Mouse (Mus musculus) cerebellum, adult 9-11 months (tissue): ENCODE data around the gene Ago1.

Source experiments
- DNase-seq: peaks from one replicate; pipeline ENCODE4 v3.0.0; 2022

Gene Ago1

GRCm38 (mm10) chr4:126468285-126468901, at the start of gene Ago1:
TSS of gene Ago1 (minus strand) at chr4:126468583.
- DNase-seq = peak; percentile 96

GRCm38 (mm10) chr4:126512308-126513066, 44.1 kb upstream of the Ago1 start:
- DNase-seq = no peak

DNA sequence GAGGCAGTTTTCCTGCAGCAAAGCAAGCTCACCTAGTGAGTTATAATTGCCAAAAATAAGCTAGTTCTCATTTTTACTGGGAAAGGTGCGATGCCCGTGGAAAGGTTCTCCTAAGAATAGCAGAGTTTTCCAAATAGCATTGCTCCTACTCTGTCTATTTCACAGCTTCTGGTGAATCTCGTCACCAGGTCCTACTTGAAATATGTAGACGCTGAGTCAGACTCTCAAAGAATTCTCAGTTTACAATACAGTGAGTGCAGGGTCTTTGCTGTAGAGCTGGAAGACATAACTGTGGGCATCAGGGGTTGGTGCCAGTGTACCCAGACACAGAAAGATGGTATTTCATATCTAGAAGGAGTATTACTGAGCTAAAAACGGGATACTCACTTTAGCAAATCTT, 42.6 kb upstream of the Ago1 start:
- no peak for DNase-seq

DNA sequence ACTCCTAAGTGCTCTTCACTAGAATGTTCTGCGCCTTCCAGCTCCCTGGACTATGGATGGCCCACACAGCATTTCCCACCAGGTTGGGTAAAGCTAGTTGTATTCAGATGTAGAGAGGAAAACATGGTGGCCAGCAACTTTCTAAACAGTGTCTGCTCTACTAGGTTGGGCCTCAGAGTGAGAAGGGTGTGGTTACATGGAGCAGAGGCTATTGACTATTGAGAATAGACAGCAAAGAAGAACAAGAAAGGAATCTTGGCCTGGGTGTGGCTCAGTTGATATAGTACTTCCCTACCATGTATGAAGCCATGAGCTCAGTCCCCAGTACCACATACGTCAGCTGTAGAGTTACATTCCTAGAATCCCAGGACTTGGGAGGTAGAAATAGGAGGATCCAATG, 40.7 kb upstream of the Ago1 start:
- DNase-seq = no peak

- no peak for DNase-seq
Observed at GRCm38 (mm10) chr4:126508110-126508899, 39.9 kb upstream of the Ago1 start.

DNA sequence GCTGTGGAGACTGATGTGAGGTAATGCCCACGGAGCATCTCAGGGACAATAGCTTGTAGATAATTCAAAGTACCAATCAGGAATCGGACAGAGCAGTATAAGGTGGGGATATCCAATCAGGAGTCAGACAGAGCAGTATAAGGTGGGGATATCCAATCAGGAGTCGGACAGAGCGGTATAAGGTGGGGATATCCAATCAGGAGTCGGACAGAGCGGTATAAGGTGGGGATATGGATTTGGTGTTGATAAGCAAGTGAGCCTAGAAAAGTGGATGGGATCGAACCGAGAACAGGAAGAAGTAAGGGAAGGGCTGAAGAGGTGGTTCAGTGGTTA, 34.6 kb upstream of the Ago1 start:
- no peak for DNase-seq

GRCm38 (mm10) chr4:126502141-126502976, 34.0 kb upstream of the Ago1 start:
- DNase-seq = no peak

- DNase-seq = no peak
Observed at GRCm38 (mm10) chr4:126498601-126499000, 30.2 kb upstream of the Ago1 start.

- DNase-seq = no peak
Observed at GRCm38 (mm10) chr4:126496963-126497362, 28.6 kb upstream of the Ago1 start.

- DNase-seq = no peak
Observed at GRCm38 (mm10) chr4:126495942-126496790, 27.8 kb upstream of the Ago1 start.

GRCm38 (mm10) chr4:126495453-126495852, 27.1 kb upstream of the Ago1 start:
- DNase-seq = no peak

DNA sequence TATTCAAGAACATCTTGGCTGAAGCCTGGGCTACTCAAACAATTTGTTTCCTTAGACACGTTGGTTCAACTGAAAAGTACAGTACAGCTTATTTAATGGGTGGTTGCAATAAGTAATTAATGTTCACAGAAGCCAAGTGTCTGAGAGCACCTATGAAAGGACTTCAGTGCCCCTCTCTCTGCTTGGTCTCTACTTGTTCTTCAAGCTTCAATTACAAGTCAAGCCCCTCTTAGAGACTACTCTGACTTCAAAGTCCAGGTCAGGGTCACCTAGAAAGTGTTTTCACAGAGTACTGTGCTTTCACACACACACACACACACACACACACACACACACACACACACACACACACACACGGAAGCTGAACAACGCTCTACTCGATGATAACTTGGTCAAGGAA, 25.0 kb upstream of the Ago1 start:
- DNase-seq = no peak

GRCm38 (mm10) chr4:126491977-126492376, 23.6 kb upstream of the Ago1 start:
- no peak for DNase-seq

DNA sequence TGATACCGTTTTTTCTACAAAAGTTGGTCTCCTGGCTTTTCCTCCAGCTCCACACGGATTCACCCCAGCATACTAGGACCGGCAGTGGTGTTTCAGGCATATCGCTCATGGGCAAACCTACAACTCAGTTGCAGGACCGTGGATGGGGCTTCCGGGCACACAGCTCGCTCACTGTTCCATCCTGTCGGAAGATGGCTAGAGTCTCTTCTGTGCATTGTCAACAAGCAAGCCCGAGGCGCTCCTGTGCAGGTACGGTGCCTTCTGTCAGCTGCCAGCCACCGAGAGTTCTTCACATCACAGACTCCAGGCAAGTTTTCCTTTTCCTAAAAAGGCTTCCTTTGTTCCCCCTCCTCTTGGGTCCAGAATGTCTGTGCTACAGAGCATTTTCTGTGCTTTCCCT, 22.3 kb upstream of the Ago1 start:
- no peak for DNase-seq

- no peak for DNase-seq
Observed at GRCm38 (mm10) chr4:126489811-126490210, 21.4 kb upstream of the Ago1 start.

DNA sequence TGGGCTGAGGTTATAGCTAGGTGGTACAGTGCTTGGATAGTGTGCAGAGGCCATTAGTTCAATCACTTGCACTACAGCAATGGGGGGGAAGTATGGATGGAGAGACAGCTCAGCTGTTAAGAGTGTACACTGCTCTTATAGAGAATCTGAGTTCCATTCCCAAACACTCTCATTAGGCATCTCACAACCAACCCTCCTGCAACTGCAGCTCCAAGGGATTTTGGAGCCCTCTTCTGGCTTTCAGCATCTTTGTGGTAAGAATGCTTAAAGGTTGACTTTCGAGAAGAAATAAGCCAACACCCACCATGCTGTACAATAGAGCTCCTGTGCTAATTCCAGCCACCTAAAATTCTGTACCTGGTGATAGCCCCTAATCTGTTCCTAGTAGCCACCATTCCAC, 17.8 kb upstream of the Ago1 start:
- no peak for DNase-seq

- no peak for DNase-seq
Observed at GRCm38 (mm10) chr4:126485065-126485464, 16.7 kb upstream of the Ago1 start.

DNA sequence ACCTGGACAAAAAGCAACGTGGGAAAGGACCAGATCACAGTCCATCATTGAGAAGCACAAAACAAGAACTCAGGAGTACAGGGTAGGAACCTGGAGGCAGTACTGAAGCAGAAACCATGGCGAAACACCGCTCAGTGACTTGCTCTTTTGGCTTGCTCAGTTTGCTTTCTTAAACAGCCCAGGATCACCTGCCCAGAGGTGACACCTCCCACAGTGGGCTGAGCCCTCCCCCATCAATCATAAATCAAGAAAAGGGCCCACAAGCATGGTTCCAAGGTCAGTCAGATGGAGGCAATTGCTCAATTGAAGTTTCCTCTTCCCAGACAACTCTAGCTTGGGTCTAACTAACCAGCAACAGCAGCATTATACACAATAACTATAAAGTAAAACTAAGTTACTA, 15.5 kb upstream of the Ago1 start:
- no peak for DNase-seq

DNA sequence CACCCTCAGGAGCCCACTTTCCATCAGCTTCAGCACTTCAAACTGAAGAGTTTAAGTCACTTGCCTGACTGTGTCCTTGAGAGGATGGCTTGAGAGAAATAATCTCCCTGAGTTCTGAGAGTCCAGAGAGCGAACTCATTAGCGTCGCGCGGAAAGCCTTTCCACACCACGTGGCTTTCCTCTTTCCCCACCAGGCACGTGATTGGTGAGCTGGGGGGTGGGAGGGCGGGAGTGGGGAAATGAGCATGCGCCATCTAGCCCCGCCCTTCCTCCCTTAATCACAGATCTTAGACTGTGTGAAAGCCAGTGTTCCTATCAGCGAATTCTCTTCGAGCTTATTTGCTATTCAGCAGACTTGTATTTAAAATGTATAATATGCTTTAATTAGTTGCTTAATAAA, 14.6 kb upstream of the Ago1 start:
- DNase-seq = no peak

DNA sequence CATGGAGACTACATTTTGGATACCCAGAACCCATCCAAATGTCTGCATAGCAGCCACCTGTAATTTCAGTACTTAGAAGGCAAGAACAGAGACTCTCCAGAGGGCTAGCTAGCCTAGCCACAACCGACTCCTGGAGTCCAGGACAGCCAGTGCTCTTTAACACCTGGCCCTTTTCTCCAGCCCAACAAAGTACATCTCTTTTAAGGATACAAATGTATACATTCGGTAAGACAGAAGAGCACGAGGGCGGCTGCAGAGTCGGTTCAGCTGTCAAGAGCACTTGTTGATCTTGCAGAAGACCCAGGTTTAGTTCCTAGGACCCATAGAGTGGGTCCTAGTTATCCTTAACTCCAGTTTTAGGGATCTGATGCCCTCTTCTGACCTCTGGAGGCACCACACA, 13.1 kb upstream of the Ago1 start:
- DNase-seq = no peak

- DNase-seq = no peak
Observed at GRCm38 (mm10) chr4:126480288-126480687, 11.9 kb upstream of the Ago1 start.

DNA sequence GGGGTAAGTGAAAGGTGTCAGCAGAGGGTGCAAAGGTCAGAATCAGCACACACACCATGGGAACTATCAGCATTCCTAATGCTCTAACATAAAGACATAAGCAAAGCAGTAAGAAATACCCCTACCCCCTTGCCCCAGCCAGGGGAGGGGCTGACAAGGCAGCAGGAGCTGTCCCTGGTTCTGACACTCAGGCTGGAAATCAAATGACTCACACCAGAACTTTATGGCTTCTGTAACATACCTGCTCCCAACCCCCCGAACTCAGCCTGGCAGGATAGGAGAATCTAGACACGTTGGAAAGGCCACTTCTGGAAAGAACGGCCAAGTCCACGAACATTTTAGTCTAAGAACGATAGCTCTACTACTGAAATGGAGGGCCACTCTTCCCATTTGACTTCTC, 4.6 kb upstream of the Ago1 start:
- no peak for DNase-seq
